Mouse (Mus musculus) bone marrow, adult 2 months (tissue): ENCODE measurements around the gene Cd300ld5.

ENCODE experiments used
- CTCF ChIP-seq: fragments of 200-500 bp; IDR thresholded peaks from 2 replicates; pipeline ENCODE4 v1.5.1; 2011; ENCODE audit warnings: low read length, control low read depth; ENCODE audit not compliant: control insufficient read depth, insufficient read depth
- POLR2A ChIP-seq: fragments of 200-500 bp; IDR thresholded peaks from 2 replicates; pipeline ENCODE4 v1.6.1; 2011; ENCODE audit warnings: low read depth, mild to moderate bottlenecking, control low read depth, low read length, borderline replicate concordance; ENCODE audit not compliant: control insufficient read depth

DNA sequence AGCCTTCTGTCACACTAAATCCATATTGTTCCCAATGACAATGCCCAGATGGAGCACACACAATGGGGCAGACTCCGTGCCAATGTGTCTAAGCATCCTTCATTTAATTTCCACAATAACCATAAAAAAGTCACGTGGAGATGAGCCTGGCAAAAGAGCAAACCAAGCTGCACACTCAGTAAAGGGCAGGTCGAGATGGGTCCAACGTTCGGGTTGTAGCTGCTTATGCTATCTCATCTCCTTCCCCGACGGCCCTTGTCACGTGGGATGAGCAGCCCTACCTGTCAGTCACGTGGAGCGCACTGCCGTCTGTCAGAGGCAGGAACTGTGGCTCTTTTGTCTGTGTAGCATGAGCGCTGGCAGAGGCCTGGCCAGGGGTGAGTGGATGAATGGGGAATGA, 47.0 kb upstream of the Cd300ld5 start:
- TF ChIP-seq CTCF (no peak), POLR2A (no peak)
